23 mouse cellular contexts compared by ENCODE assay signal in genomic region chr6:98198706-98199105, GRCm38 (mm10).
DNase-seq lines count a peak whose midpoint lies in the region; ATAC-seq lines count a peak whose summit lies in the region.
"Had no signal": no experiment of that assay in that cellular context is flagged by ENCODE, and none has a peak within 500 bp of the region (broad histone marks: within the 10 kb centered on the region; RNA-seq: fewer than 3 reads in every experiment).

No protein-coding gene starts in this region.

- H3K27me3 ChIP-seq in hindbrain, embryonic 16.5 days (replicated peaks; ENCODE audit: control insufficient read depth, insufficient read depth, low read length): no peaks in the 10 kb centered on the region
- H3K27me3 ChIP-seq: embryonic facial prominence, embryonic 13.5 days; forebrain, embryonic 12.5 days; hindbrain, embryonic 15.5 days; intestine, embryonic 15.5 days; limb, embryonic 13.5 days; liver, embryonic 15.5 days; midbrain, embryonic 12.5 days; stomach, embryonic 15.5 days had no signal

- H3K9ac ChIP-seq in hindbrain, embryonic 16.5 days (ENCODE audit: low read depth, low read length): no peak overlapping the region
- H3K9ac ChIP-seq: embryonic facial prominence, embryonic 13.5 days; forebrain, embryonic 12.5 days; hindbrain, embryonic 15.5 days; intestine, embryonic 15.5 days; limb, embryonic 13.5 days; liver, embryonic 15.5 days; midbrain, embryonic 12.5 days; stomach, embryonic 15.5 days had no signal

- H3K9me3 ChIP-seq in hindbrain, embryonic 16.5 days (ENCODE audit: control insufficient read depth, low read length): no peaks in the 10 kb centered on the region
- H3K9me3 ChIP-seq: embryonic facial prominence, embryonic 13.5 days; forebrain, embryonic 12.5 days; hindbrain, embryonic 15.5 days; intestine, embryonic 15.5 days; limb, embryonic 13.5 days; liver, embryonic 15.5 days; midbrain, embryonic 12.5 days; stomach, embryonic 15.5 days had no signal

- H3K4me3 ChIP-seq in hindbrain, embryonic 16.5 days (ENCODE audit: low read length): no peak overlapping the region
- H3K4me3 ChIP-seq: embryonic facial prominence, embryonic 13.5 days; erythroblast, embryonic 14.5 days; forebrain, embryonic 12.5 days; hindbrain, embryonic 15.5 days; intestine, embryonic 15.5 days; limb, embryonic 13.5 days; liver, embryonic 15.5 days; midbrain, embryonic 12.5 days; stomach, embryonic 15.5 days had no signal

- 88% methylated on average over 2 of the region's 2 CpGs for whole genome bisulfite sequencing in hindbrain, embryonic 16.5 days

- ATAC-seq in hindbrain, embryonic 16.5 days: no peak
- ATAC-seq: intestine, embryonic 15.5 days; lung, postnatal 0 days had no signal

- no peak overlapping the region for H3K27ac ChIP-seq in hindbrain, embryonic 16.5 days (ENCODE audit: low read depth, low read length)
- H3K27ac ChIP-seq: embryonic facial prominence, embryonic 13.5 days; forebrain, embryonic 12.5 days; hindbrain, embryonic 15.5 days; intestine, embryonic 15.5 days; limb, embryonic 13.5 days; liver, embryonic 15.5 days; midbrain, embryonic 12.5 days; stomach, embryonic 15.5 days had no signal

- DNase-seq in adrenal gland, adult (ENCODE audit: inconsistent age in 2 of 2, low spot score in 1 of 2): peak; percentile 4 to 58
- no peak for DNase-seq in adrenal gland, postnatal 4 days (ENCODE audit: low spot score in 2 of 2)
- peak; percentile 11 to 15 for DNase-seq in kidney, postnatal 4 days
- no peak for DNase-seq in kidney, postnatal 14 days
- peak; percentile 17 for DNase-seq in NIH3T3 (ENCODE audit: low read depth)
- DNase-seq in adrenal gland, postnatal 14 days: peak; percentile 47
- no peak for DNase-seq in gastrocnemius, postnatal 25 days
- DNase-seq: cerebellum, adult 2 months; cerebellum, postnatal 36 days; embryo, embryonic 11 days; heart, postnatal 4 days; thymus, postnatal 4 days had no signal

- no peaks in the 10 kb centered on the region for H3K36me3 ChIP-seq in hindbrain, embryonic 16.5 days (ENCODE audit: control insufficient read depth, insufficient read depth, low read length)
- H3K36me3 ChIP-seq: embryonic facial prominence, embryonic 13.5 days; forebrain, embryonic 12.5 days; hindbrain, embryonic 15.5 days; intestine, embryonic 15.5 days; limb, embryonic 13.5 days; liver, embryonic 15.5 days; midbrain, embryonic 12.5 days; stomach, embryonic 15.5 days had no signal

- H3K4me1 ChIP-seq in hindbrain, embryonic 16.5 days (ENCODE audit: control insufficient read depth, insufficient read depth, low read depth, low read length): no peaks in the 10 kb centered on the region
- H3K4me1 ChIP-seq: embryonic facial prominence, embryonic 13.5 days; forebrain, embryonic 12.5 days; hindbrain, embryonic 15.5 days; intestine, embryonic 15.5 days; limb, embryonic 13.5 days; liver, embryonic 15.5 days; midbrain, embryonic 12.5 days; stomach, embryonic 15.5 days had no signal

- H3K4me2 ChIP-seq in hindbrain, embryonic 16.5 days (ENCODE audit: low read length): no peak overlapping the region
- H3K4me2 ChIP-seq: embryonic facial prominence, embryonic 13.5 days; forebrain, embryonic 12.5 days; hindbrain, embryonic 15.5 days; intestine, embryonic 15.5 days; limb, embryonic 13.5 days; liver, embryonic 15.5 days; midbrain, embryonic 12.5 days; stomach, embryonic 15.5 days had no signal

Comparison
In these comparisons a context has a peak if more than half of its experiments do, and no peak if none do; other contexts are left out.
1. DNase-seq: peak in adrenal gland, adult (2 of 2), kidney, postnatal 4 days (2 of 2), NIH3T3 (single experiment) and adrenal gland, postnatal 14 days (single experiment); none in adrenal gland, postnatal 4 days (0 of 2), kidney, postnatal 14 days (single experiment) and gastrocnemius, postnatal 25 days (single experiment).